Mouse (Mus musculus) testis, postnatal 10 days (tissue): ENCODE data around the gene Ubald2.
A peak's percentile ranks its signal among the peaks of the same experiment; 100 is the strongest.
"Not testable (repeated sequence)": the region's sequence is repeated elsewhere in the genome, so short reads cannot be mapped to it uniquely, and the experiment has no call there.

ENCODE experiments used
- DNase-seq: peaks from one replicate; pipeline ENCODE4 v3.0.0; 2021; ENCODE audit warnings: low spot score

Gene Ubald2

DNA sequence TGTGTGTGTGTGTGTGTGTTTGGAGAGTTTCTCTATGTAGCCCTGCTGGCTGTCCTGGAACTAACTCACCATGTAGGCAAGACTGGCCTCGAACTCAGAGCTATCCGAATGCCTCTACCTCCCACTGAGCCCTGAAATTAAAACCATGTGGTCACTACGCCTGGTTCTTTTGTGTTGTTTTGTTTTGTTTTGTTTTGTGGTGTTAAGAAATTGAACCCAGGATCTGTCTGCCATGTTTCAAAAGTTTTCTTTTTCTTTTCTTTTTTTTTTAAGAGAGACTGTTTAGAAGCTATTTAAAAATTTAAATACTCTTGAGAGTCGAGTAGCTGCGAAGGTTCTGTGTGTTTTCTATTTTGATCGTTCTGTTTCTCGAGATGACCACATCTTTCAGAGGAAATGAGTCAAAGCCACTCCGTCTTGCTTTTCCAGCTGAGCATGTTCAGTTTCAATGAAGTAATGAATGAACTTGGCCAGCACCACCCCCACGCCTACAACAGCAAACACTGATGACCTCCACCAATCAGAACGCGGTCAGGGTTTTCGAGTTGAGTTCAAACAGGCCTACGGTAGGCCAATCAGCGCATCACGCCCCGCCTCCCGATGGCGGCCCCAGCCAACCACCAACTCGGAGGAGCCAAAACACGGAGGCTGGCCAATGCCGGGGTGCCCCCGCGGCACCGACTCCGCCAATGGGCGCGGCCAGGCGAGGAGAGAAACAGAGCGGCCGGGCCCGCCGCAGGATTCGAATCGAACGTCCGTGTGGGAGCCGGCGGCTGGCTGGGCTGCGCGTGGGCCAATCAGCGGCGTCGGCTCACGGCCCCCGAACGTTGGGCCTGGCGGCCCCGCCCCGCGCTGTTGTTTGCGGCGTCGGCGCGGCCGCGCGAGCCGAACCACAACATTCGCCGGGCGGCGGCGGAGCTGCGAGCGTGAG, at the start of gene Ubald2:
Ubald2 (plus strand) TSS at position 739 of the 931 bp plus-strand sequence.
- peak; percentile 98 for DNase-seq

DNA sequence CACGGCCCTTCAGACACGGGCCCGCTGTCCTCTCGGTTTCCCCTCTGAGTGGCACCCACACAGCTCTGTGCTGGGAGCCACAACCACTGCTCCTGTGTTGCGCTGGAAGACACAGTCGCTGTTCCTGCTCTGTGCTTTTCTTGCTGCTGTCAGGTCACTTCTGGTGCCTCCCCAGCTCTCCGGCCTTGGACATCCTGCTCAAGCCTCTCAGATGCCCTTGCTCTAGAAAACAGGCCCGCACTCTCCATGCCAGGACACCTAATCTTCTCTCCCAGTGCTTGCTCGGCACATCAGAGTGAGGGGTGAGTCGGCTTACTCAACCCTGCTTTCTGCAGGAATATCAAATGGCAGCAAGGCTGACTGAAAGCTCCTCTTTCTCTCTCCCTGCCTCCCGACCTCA, 49.7 kb upstream of the Ubald2 start:
- DNase-seq: no peak

- DNase-seq: no peak
Observed at GRCm38 (mm10) chr11:116385999-116386398, 47.9 kb upstream of the Ubald2 start.

- no peak for DNase-seq
Observed at GRCm38 (mm10) chr11:116387086-116388071, 46.5 kb upstream of the Ubald2 start.

DNA sequence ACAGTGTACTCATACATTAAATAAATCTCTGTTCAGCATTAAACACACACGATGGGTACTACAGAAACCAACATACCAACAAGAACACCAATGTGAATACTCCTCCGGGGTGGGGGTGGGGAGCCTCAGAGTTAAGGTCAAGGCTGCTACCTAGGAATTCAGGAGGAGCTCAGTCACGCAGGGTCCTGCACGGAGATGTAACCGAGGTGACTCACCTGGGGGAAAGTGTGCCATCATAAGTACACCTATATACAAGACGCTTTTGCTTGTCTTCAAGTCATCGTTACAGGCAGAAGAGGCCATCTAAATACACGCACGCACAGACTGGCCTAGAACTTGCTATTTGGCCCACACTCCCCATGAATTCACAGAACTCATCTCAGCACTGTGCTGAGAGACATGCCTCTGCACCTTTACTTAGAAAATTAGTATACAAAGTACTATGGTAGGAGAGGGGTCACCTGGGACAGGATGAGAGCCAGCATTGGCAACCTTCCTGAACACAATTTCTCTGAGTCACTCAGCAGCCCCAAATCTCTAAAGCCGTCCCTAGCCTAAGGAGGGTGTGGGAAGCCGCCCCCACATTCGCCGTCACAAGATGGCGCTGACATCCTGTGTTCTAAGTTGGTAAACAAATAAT, 44.9 kb upstream of the Ubald2 start:
- DNase-seq: no peak

GRCm38 (mm10) chr11:116394769-116395168, 39.1 kb upstream of the Ubald2 start:
- no peak for DNase-seq

DNA sequence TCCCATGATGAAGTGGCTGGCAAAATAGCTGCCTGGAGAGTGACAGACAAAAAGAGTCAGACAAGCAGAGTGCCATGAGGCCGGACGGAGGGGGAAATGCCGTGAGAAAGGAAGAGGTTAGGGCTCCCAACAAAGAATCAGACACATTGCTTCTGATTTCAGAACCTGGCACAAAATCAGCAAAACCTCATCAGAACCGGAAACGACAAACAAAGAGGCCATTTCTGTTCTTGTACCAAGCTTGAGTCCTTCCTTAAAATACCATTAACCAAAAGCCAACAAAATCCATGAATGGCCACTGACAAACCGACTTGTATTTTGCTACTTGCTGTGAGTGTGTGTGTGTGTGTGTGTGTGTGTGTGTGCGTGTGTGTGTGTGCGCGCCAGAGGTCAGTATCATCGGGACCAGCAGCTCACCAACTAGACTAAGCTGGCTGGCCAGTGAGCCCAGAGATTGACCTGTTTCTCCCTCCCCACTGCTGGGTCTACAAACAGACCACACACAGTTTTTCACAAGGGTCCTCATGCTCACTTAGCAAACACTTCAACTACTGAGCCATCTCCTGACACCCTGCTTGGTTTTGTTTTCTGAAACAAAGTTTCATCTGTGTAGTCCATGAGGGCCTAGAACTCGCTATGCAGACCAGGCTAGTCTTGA, 37.5 kb upstream of the Ubald2 start:
- no peak for DNase-seq

DNA sequence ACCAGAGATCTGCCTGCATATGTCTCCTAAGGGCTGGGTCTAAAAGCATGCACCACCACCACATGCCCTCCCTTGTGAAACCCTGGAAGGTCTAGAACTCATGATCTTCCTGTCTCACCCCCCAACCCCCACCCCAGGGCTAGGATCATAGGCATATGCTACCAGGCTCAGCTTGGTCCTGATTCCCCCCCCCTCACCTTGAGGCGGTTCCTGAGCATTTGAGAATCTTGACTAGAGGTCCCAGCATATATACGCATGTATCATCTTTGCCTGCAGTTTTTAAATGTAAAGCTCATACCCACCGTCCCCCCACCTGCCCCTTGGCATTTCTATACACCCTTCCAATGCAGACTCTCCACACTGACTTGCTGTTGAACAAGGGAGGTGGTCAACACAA, 37.0 kb upstream of the Ubald2 start:
- no peak for DNase-seq

GRCm38 (mm10) chr11:116397517-116398347, 36.2 kb upstream of the Ubald2 start:
- DNase-seq: no peak

GRCm38 (mm10) chr11:116398348-116398677, 35.6 kb upstream of the Ubald2 start:
- DNase-seq: no peak

- DNase-seq: no peak
Observed at GRCm38 (mm10) chr11:116400560-116400959, 33.3 kb upstream of the Ubald2 start.

DNA sequence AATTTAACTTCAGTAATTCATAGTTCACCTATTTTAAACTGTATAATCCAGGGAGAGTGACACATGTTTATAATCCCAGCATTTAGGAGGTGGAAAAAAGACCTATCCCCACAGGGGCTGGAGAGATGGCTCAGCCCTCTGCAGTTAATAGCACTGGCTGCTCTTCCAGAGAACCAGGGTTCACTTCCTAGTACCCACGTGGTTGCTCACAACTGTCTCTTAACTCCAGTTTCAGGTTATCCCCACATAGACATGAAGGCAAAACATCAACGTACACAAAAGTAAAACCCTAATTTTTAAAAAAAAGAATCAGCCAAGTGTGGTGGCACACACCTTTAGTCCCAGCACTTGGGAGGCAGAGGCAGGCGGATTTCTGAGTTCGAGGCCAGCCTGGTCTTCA, 28.3 kb upstream of the Ubald2 start:
- DNase-seq: no peak

DNA sequence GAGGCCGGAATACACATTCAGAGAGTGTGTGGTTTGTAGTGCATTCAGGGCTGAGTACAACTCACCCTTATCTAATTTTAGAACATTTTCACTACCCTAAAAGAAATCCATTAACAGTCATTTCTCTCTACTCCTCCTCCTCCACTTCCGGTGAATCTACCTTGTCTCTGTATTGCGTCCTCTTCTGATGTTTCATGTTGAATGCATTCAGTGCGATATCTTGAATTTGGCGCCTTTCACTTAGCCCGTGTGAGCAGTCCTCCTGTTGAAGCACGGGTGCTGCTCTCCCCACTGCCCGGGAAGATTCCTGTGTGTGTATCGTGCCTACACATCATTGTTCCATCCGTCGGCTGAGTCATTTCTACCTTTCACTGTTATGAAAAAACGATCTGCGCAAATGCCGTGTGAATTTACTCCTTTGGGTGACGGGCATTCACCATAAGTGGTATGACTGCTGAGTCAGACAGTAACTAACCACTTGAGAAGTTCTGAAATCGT, 27.6 kb upstream of the Ubald2 start:
- DNase-seq: no peak

DNA sequence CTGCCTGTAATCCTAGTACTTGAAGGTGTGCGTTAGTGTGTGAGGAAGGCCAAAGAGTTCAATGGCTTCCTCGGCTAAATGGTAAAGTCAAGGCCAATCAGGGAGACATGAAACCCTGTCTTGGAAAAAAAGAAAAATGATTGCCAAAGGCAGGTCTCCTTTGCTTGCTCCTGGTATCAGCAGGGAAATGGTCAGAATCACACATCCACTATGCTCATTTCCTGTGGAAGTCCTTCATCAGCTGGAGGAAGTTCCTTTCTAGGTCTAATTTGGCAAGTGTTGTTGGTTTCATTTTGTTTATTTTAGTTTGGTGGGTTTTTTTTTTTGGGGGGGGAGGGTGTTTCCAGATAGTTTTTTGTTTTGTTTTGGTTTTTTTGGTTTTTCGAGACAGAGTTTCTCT, 24.9 kb upstream of the Ubald2 start:
- DNase-seq: no peak

DNA sequence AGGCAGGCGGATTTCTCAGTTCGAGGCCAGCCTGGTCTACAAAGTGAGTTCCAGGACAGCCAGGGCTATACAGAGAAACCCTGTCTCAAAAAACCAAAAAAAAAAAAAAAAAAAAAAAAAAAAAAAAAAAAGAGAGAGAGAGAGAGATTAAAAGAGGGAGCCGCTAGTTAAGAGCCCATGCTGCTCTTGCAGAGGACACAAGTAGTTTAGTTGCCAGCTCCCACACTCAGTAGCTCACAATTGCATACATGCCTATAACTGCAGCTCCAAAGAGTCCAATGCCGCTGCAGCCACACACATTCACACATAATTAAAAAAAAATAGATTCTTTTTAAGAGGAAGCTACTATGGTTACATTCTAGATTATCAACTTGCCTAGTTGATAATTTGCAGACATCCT, 23.5 kb upstream of the Ubald2 start:
- not testable (repeated sequence) for DNase-seq

GRCm38 (mm10) chr11:116411582-116411981, 22.3 kb upstream of the Ubald2 start:
- DNase-seq: no peak

DNA sequence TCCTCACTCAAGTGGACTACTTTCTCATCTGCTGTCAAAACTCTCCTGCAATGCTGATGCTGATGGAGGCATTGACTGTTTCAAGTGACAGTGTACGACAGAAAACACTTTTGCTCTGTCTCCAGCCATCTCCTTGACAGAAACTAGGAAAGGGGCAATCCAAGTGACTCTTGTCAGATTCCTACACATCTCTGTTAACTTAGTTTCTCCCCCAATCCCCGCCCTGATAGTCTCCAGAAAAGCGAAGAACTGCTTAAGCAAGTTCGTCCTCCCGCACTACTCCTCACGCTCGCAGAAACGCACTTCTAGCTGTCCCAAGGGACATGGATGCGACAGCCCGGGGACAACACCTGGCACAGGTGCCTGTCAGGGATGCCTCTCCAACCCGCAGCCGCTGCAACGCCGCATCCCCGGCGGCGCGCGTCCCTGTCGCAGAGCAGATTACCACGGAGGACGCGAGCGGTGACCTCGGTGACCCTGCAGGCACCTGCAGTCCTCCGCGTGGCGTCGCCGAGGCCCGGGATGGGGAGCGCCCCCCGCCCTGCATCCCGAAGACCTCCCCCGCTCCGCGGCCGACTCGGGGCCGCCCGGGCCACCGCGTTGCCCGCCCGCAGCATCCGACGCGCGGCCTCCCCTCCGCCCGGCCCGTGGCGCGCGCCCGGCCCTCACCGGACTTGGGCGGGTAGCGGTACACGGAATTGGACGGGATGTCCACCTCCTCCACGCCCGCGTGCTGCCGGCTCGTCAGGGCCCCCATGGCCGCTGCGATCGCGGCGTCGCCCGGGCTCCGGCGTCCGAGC, 21.7 kb upstream of the Ubald2 start:
- DNase-seq: peak; percentile 59

DNA sequence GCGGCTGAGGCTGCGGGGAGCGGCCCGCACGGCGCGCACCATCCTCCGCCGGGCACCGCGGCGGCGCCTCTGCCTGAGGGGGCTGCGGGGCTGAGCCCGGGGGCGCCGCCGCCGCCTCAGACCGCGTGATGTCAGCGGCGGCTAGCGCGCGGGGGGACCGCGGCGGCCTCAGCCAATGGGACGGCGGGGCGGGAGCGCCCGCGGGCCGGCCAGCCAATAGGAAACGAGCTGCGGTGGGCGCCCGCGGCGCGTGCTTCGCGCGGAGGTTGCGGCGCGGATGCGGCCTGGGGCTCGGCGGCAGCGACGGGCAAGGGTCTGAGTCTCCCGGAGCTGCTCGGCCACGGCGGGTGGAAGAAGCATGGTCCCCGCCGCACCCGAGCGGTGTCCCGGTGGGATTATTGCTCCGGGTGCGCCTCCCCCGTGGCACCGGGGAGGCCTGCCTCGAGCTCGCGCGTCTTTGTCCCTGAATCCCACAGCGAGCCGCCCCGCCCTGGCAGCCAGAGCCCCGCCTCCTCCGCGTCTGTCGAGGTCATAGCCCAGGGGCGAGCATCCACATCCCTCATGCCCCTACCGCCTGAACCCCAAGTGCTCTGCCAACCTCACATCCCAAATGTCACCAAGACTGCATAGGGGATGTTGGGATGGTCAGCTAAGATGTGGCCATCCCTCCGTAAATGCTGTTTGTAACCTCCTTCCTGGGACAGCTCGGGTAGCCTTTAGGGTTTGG, 20.8 kb upstream of the Ubald2 start, which contains the start of gene Rnf157:
Rnf157 (minus strand) TSS at position 129 of the 727 bp plus-strand sequence.
- DNase-seq: peak; percentile 87

DNA sequence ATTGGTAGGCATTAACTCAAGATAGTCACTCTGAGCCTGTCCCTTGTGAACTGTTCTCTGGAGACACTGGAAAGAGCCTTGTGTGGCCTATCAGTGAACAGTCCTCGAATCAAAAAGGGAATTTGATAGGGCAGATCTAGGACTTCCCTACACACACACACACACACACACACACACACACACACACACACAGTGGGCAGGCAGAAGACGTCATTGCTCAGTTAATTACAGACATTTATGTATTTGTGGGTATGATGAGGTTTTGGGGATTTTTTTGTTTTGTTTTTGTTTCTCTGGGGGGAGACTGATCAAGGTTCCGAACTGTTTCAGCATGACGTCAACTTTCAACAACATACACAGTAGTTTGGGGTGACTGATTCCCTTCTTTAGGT, 20.3 kb upstream of the Ubald2 start:
- DNase-seq: peak; percentile 31
